Mouse (Mus musculus) urinary bladder, postnatal 14 days (tissue): Measurements from ENCODE around the gene Cdh18.
"Not testable (repeated sequence)": the region's sequence is repeated elsewhere in the genome, so short reads cannot be mapped to it uniquely, and the experiment has no call there.

Source experiments
- DNase-seq: peaks from one replicate; pipeline ENCODE4 v3.0.0; 2021; ENCODE audit warnings: low spot score

Cdh18 gene

GRCm38 (mm10) chr15:22548711-22549271, at the start of gene Cdh18:
TSS of gene Cdh18 (plus strand) at chr15:22549022.
- no peak for DNase-seq

- DNase-seq = no peak
These were observed 37.6 kb upstream of the Cdh18 start for GRCm38 (mm10) chr15:22511271-22511670.

- no peak for DNase-seq
These were observed 13.0 kb upstream of the Cdh18 start for GRCm38 (mm10) chr15:22535828-22536227.

GRCm38 (mm10) chr15:22577974-22578616, 29.3 kb downstream of the Cdh18 start:
- DNase-seq = no peak

- DNase-seq = no peak
These were observed 29.8 kb downstream of the Cdh18 start for GRCm38 (mm10) chr15:22578617-22578990.

GRCm38 (mm10) chr15:22584667-22585066, 35.8 kb downstream of the Cdh18 start:
- no peak for DNase-seq

GRCm38 (mm10) chr15:22716376-22716775, 167.6 kb downstream of the Cdh18 start:
- no peak for DNase-seq

- DNase-seq = no peak
These were observed 168.9 kb downstream of the Cdh18 start for GRCm38 (mm10) chr15:22717681-22718080.

GRCm38 (mm10) chr15:22726574-22726973, 177.8 kb downstream of the Cdh18 start:
- no peak for DNase-seq

GRCm38 (mm10) chr15:22733039-22733438, 184.2 kb downstream of the Cdh18 start:
- DNase-seq = no peak

GRCm38 (mm10) chr15:22736165-22736564, 187.3 kb downstream of the Cdh18 start:
- DNase-seq = no peak

- DNase-seq = not testable (repeated sequence)
These were observed 212.4 kb downstream of the Cdh18 start for GRCm38 (mm10) chr15:22761257-22761656.

- not testable (repeated sequence) for DNase-seq
These were observed 217.8 kb downstream of the Cdh18 start for GRCm38 (mm10) chr15:22766591-22766990.

- DNase-seq = no peak
These were observed 227.5 kb downstream of the Cdh18 start for GRCm38 (mm10) chr15:22776346-22776745.

GRCm38 (mm10) chr15:22789696-22790095, 240.9 kb downstream of the Cdh18 start:
- no peak for DNase-seq

- DNase-seq = no peak
These were observed 243.0 kb downstream of the Cdh18 start for GRCm38 (mm10) chr15:22791791-22792190.

GRCm38 (mm10) chr15:22833127-22833526, 284.3 kb downstream of the Cdh18 start:
- no peak for DNase-seq

GRCm38 (mm10) chr15:22837173-22837572, 288.4 kb downstream of the Cdh18 start:
- DNase-seq = no peak

- DNase-seq = no peak
These were observed 308.9 kb downstream of the Cdh18 start for GRCm38 (mm10) chr15:22857704-22858103.

- DNase-seq = no peak
These were observed 321.9 kb downstream of the Cdh18 start for GRCm38 (mm10) chr15:22870679-22871078.

- no peak for DNase-seq
These were observed 348.9 kb downstream of the Cdh18 start for GRCm38 (mm10) chr15:22897724-22898123.

- DNase-seq = no peak
These were observed 349.4 kb downstream of the Cdh18 start for GRCm38 (mm10) chr15:22898208-22898607.

GRCm38 (mm10) chr15:22914444-22914843, 365.6 kb downstream of the Cdh18 start:
- DNase-seq = no peak

GRCm38 (mm10) chr15:22934293-22934692, 385.5 kb downstream of the Cdh18 start:
- no peak for DNase-seq
